Mouse (Mus musculus): ENCODE results near the gene 5730596B20Rik. TPM values are rescaled to one million over a fixed set of nuclear protein-coding genes. Genes with fewer than 3 reads are reported as not detected.
A peak's percentile ranks its signal among the peaks of the same experiment; 100 is the strongest.

5730596B20Rik gene
- polyA plus RNA-seq, 1 experiment from 2014 or later = not detected

- Histone ChIP-seq H3K4me3 (ENCODE audit: low read depth, low read length) (no peak overlapping the region), H3K36me3 (ENCODE audit: control insufficient read depth, insufficient read depth, low read length) (no peaks in the 10 kb centered on the region), H3K4me2 (ENCODE audit: low read depth, low read length, severe bottlenecking) (no peak overlapping the region), H3K27ac (ENCODE audit: low read depth, low read length) (no peak overlapping the region), H3K27me3 (ENCODE audit: control insufficient read depth, insufficient read depth, low read length) (peaks cover 100% of the 10 kb centered on the region), H3K9ac (ENCODE audit: low read length) (no peak overlapping the region), H3K9me3 (ENCODE audit: control insufficient read depth, low read length) (no peaks in the 10 kb centered on the region), H3K4me1 (replicated peaks; ENCODE audit: control insufficient read depth, insufficient read depth, low read length) (peaks cover 9% of the 10 kb centered on the region)
- ATAC-seq (replicated peaks; ENCODE audit: low FRiP score) (no peak), DNase-seq (ENCODE audit: low spot score) (peak; percentile 64)
- WGBS = 13% methylated on average over 32 of the region's 32 CpGs
Measured at GRCm38 (mm10) chr6:52220003-52220864, 42.9 kb downstream of the 5730596B20Rik start.

DNA sequence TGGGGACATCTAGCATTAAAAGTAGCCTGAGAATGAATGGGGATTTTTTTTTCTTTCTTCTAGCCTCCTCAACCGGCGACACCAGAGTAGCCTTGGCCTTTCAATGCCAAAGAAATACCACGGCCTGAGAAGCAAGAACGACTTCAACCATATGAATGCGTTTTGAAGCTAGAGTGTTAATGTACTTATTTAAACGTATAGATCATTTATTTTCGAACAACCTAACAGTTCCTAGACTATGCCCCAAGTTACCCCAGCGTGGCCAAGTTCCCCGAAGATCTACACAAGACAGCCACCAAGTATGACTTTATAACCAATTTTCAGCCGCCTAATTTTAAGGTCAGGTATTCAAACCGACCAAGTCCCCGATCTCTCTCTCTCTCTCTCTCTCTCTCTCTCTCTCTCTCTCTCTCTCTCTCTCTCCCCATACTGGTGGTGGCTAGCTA is 43.6 kb downstream of the 5730596B20Rik start:
- Histone ChIP-seq H3K4me3 (ENCODE audit: low read depth, low read length) (no peak overlapping the region; the same call in 1 of the 2 replicates), H3K27ac (ENCODE audit: low read depth, low read length) (no peak overlapping the region), H3K9me3 (ENCODE audit: control insufficient read depth, low read length) (no peaks in the 10 kb centered on the region), H3K27me3 (ENCODE audit: control insufficient read depth, insufficient read depth, low read length) (peaks cover 100% of the 10 kb centered on the region), H3K4me2 (ENCODE audit: low read depth, low read length, severe bottlenecking) (peak overlapping the region; percentile 70; the same call in 1 of the 2 replicates), H3K4me1 (replicated peaks; ENCODE audit: control insufficient read depth, insufficient read depth, low read length) (peaks cover 9% of the 10 kb centered on the region), H3K9ac (ENCODE audit: low read length) (no peak overlapping the region), H3K36me3 (ENCODE audit: control insufficient read depth, insufficient read depth, low read length) (no peaks in the 10 kb centered on the region)
- ATAC-seq (replicated peaks; ENCODE audit: low FRiP score) (no peak), DNase-seq (ENCODE audit: low spot score) (no peak)
- 7% methylated on average over 12 of the region's 12 CpGs for WGBS

DNA sequence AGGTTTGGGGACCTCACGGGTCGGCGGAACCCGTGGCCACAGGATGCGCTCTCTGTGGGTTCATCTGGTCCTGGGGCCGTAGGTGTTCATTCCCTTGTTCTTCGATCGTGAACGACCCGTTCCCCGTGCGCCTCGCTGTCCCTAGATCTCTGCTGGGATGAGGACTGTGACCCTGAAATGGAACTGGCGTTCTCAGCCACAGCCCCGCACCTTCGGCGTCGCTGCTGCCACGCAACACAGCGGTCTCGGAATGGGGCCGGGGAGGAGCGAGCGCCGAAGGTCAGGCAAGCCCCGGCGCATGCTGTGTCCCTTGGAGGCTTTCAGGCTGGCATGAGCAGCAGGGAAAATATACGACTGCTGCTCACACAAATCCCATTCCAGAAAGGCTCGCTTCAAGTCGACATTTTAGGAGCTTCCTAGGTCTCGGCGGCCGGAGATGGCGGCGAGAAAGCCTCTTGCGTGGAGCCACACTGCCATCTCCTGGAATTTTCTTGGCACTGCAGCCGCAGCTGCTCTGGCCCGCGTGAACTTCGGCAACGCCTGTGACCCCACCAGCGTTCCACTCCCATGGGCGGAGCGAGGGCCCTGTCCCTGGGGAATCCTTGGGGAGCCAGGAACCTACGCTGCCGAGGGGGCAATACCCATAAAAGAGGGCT is 44.2 kb downstream of the 5730596B20Rik start, which contains the start of gene Hoxa7:
TSS of gene Hoxa7 (minus strand) at position 518 of the 656 bp plus-strand sequence.
- Histone ChIP-seq H3K27ac (ENCODE audit: low read depth, low read length) (no peak within 1 kb of the TSS), H3K4me3 (ENCODE audit: low read depth, low read length) (peak within 1 kb of the TSS; percentile 35), H3K9me3 (ENCODE audit: control insufficient read depth, low read length) (no peaks in the 10 kb centered on the region), H3K36me3 (ENCODE audit: control insufficient read depth, insufficient read depth, low read length) (no peaks in the 10 kb centered on the region), H3K4me1 (replicated peaks; ENCODE audit: control insufficient read depth, insufficient read depth, low read length) (peaks cover 9% of the 10 kb centered on the region), H3K9ac (ENCODE audit: low read length) (0 out of 2 replicates have a peak within 1 kb of the TSS, but pooled peaks have one; percentile 33), H3K27me3 (ENCODE audit: control insufficient read depth, insufficient read depth, low read length) (peaks cover 100% of the 10 kb centered on the region), H3K4me2 (ENCODE audit: low read depth, low read length, severe bottlenecking) (peak within 1 kb of the TSS; percentile 70)
- ATAC-seq (replicated peaks; ENCODE audit: low FRiP score) (peak; percentile 56; the same call in 1 of the 2 replicates), DNase-seq (ENCODE audit: low spot score) (peak; percentile 94)
- 1% methylated on average over 46 of the region's 46 CpGs for WGBS

DNA sequence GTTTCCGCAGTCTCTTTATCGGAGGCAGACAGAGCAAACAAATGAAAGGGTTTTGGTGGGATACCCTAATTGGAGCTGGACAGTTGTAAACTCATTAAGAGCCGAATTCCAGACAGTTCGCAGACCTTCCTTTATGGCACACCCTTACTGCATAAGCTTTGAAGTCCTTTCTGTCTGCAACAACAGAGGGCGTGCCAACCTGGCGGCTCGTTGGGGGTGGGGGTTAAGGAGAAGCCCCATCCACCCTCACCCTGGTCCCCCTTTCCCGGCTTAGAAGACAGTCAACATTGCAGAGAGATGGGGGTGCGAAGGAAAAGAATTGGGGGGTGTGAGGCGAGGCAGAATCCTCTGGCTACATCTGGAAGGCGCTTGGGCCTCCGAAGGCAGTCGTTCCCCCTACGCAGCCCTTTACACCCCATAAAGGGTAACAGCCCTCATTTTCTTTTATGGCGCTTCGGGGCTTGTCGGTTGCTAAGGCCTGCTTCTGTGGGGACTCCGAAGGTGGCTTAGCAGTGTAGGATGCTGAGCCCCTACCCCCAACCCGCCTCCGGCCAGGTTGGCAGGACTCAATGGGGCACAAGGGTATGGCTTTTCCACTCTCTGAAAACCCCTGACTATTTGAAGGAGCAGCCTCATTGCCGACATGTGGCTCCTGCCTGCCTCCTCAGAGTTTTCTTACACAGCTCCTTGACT is 44.8 kb downstream of the 5730596B20Rik start:
- no peaks in the 10 kb centered on the region for H3K36me3 ChIP-seq (ENCODE audit: control insufficient read depth, insufficient read depth, low read length)
- ATAC-seq (replicated peaks; ENCODE audit: low FRiP score) (peak; percentile 33; the same call in 1 of the 2 replicates), DNase-seq (ENCODE audit: low spot score) (peak; percentile 56)
- H3K9me3 ChIP-seq (ENCODE audit: control insufficient read depth, low read length) = no peaks in the 10 kb centered on the region
- no peak overlapping the region for H3K27ac ChIP-seq (ENCODE audit: low read depth, low read length)
- peaks cover 100% of the 10 kb centered on the region for H3K27me3 ChIP-seq (ENCODE audit: control insufficient read depth, insufficient read depth, low read length)
- 5% methylated on average over 21 of the region's 21 CpGs for whole genome bisulfite sequencing
- no peak overlapping the region for H3K4me3 ChIP-seq (ENCODE audit: low read depth, low read length)
- no peak overlapping the region for H3K9ac ChIP-seq (ENCODE audit: low read length)
- peaks cover 6% of the 10 kb centered on the region for H3K4me1 ChIP-seq (replicated peaks; ENCODE audit: control insufficient read depth, insufficient read depth, low read length)
- no peak overlapping the region for H3K4me2 ChIP-seq (ENCODE audit: low read depth, low read length, severe bottlenecking)

DNA sequence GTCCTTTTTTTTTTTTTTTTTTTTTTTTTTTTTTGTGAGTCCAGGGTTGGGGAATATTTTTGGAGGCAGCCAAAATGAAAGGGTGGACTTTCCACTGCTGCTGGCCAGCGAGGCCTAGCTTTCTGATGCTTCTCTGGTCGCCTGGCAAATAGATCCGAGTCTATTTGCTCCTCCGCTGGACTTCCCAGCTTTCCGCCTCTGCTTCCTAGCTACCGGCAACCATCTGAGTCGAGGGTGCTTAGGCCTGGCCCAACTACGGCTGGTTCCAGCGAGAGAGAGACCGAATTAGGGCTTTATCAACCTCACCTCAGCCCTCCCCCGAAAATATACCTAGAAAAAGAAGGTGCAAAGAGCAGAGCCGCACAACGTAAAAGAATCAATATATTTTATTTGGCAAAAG is 45.4 kb downstream of the 5730596B20Rik start:
- H3K4me3 ChIP-seq (ENCODE audit: low read depth, low read length) = no peak overlapping the region
- WGBS = 11% methylated on average over 13 of the region's 13 CpGs
- peaks cover 3% of the 10 kb centered on the region for H3K4me1 ChIP-seq (replicated peaks; ENCODE audit: control insufficient read depth, insufficient read depth, low read length)
- no peak for ATAC-seq (replicated peaks; ENCODE audit: low FRiP score)
- no peak overlapping the region for H3K4me2 ChIP-seq (ENCODE audit: low read depth, low read length, severe bottlenecking)
- no peaks in the 10 kb centered on the region for H3K36me3 ChIP-seq (ENCODE audit: control insufficient read depth, insufficient read depth, low read length)
- DNase-seq (ENCODE audit: low spot score) = no peak
- no peak overlapping the region for H3K27ac ChIP-seq (ENCODE audit: low read depth, low read length)
- H3K9me3 ChIP-seq (ENCODE audit: control insufficient read depth, low read length) = no peaks in the 10 kb centered on the region
- no peak overlapping the region for H3K9ac ChIP-seq (ENCODE audit: low read length)
- H3K27me3 ChIP-seq (ENCODE audit: control insufficient read depth, insufficient read depth, low read length) = peaks cover 100% of the 10 kb centered on the region

DNA sequence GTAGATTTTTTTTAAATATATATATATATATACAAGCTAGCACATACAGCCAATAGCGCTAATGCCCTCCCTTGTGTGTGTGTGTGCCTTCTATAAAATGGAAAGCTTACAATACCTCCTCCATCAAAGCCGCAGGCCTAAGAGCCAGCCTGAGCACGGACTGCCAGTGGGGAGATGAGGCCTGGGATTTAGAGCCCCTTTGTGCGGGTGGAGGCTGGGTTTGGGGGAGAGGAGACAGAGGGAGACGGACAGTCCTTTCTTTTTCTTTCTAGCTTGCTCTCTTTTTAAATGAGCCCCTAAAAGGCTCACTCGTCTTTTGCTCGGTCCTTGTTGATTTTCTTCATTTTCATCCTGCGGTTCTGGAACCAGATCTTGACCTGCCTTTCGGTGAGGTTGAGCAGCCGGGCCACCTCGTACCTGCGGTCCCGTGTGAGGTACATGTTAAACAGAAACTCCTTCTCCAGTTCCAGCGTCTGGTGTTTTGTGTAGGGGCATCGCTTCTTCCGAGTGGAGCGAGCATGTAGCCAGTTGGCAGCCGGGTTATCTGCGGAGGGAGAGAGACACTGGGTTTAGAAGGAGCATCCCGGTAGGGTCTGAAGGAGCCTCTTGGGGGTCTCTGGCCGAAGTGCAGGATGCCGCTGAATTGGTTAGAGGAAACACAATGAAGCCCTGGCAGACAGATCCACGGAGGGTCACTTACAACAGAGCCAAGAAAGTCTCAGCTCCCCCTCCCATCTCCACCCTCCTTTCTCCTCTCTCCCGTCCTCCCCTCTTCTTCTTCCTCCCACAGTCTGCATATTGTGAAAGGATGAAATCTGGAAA is 46.9 kb downstream of the 5730596B20Rik start:
- DNase-seq (ENCODE audit: low spot score) (no peak), ATAC-seq (replicated peaks; ENCODE audit: low FRiP score) (no peak)
- Histone ChIP-seq H3K27me3 (ENCODE audit: control insufficient read depth, insufficient read depth, low read length) (peaks cover 98% of the 10 kb centered on the region), H3K36me3 (ENCODE audit: control insufficient read depth, insufficient read depth, low read length) (no peaks in the 10 kb centered on the region), H3K4me2 (ENCODE audit: low read depth, low read length, severe bottlenecking) (no peak overlapping the region), H3K9me3 (ENCODE audit: control insufficient read depth, low read length) (no peaks in the 10 kb centered on the region), H3K4me1 (replicated peaks; ENCODE audit: control insufficient read depth, insufficient read depth, low read length) (peaks cover 3% of the 10 kb centered on the region), H3K9ac (ENCODE audit: low read length) (no peak overlapping the region), H3K4me3 (ENCODE audit: low read depth, low read length) (no peak overlapping the region), H3K27ac (ENCODE audit: low read depth, low read length) (no peak overlapping the region)
- WGBS = under 1% methylated on average over 24 of the region's 24 CpGs

- Histone ChIP-seq H3K4me1 (replicated peaks; ENCODE audit: control insufficient read depth, insufficient read depth, low read length) (peaks cover 3% of the 10 kb centered on the region), H3K4me3 (ENCODE audit: low read depth, low read length) (no peak overlapping the region), H3K4me2 (ENCODE audit: low read depth, low read length, severe bottlenecking) (no peak overlapping the region), H3K9ac (ENCODE audit: low read length) (no peak overlapping the region), H3K27me3 (ENCODE audit: control insufficient read depth, insufficient read depth, low read length) (peaks cover 98% of the 10 kb centered on the region), H3K36me3 (ENCODE audit: control insufficient read depth, insufficient read depth, low read length) (no peaks in the 10 kb centered on the region), H3K27ac (ENCODE audit: low read depth, low read length) (no peak overlapping the region), H3K9me3 (ENCODE audit: control insufficient read depth, low read length) (no peaks in the 10 kb centered on the region)
- ATAC-seq (replicated peaks; ENCODE audit: low FRiP score) (no peak), DNase-seq (ENCODE audit: low spot score) (no peak)
- 1% methylated on average over 36 of the region's 36 CpGs for WGBS
Measured at GRCm38 (mm10) chr6:52224895-52225611, 47.8 kb downstream of the 5730596B20Rik start.
